Mouse (Mus musculus) right cerebral cortex, postnatal 14 days (tissue): ENCODE results near the gene Vars2.

ENCODE experiments used
- DNase-seq: peaks from one replicate; pipeline ENCODE4 v3.0.0; 2022

The Vars2 gene

DNA sequence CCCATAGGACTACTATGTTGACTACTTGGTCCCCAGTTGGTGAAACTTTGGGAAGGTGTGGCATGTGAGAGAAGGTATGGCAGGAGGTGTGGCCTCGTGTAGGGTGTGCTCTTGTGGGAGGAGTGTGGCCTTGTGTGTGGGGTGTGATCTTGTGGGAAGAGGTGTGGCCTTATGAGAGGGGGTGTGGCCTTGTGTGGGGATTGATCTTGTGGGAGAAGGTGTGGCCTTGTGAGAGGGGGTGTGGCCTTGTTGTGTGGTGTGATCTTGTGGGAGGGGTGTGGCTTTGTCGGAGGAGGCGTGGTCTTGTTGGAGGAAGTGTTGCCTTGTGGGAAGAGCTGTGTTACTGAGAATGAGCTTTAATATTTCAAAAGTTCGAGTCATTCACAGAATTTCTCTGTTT, 50.3 kb downstream of the Vars2 start:
- DNase-seq = no peak
